ENCODE assay signal across 8 mouse cellular contexts in genomic region chrX:12287656-12288561, GRCm38 (mm10).
DNase-seq lines count a peak whose midpoint lies in the region; ATAC-seq and TF ChIP-seq lines count a peak whose summit lies in the region.

No protein-coding gene starts in this region.

- no peak overlapping the region for H3K9ac ChIP-seq in hindbrain, embryonic 14.5 days
- no peak overlapping the region for H3K9ac ChIP-seq in ES-Bruce4 (ENCODE audit: low read depth, poor library complexity, severe bottlenecking)

- peaks cover 88% of the 10 kb centered on the region for H3K27me3 ChIP-seq in hindbrain, embryonic 10.5 days (ENCODE audit: insufficient read depth, poor library complexity, severe bottlenecking)
- peaks cover 8% of the 10 kb centered on the region for H3K27me3 ChIP-seq in hindbrain, embryonic 14.5 days (ENCODE audit: control insufficient read depth, insufficient read depth, low read length)
- no peaks in the 10 kb centered on the region for H3K27me3 ChIP-seq in ES-Bruce4 (ENCODE audit: control insufficient read depth, insufficient read depth, low read length, poor library complexity, severe bottlenecking)

- no peak for ATAC-seq in hindbrain, embryonic 14.5 days (ENCODE audit: low FRiP score)

- 11% methylated on average over 17 of the region's 17 CpGs for WGBS in hindbrain, embryonic 10.5 days
- WGBS in hindbrain, embryonic 14.5 days: 12% methylated on average over 17 of the region's 17 CpGs

- no peaks in the 10 kb centered on the region for H3K36me3 ChIP-seq in hindbrain, embryonic 10.5 days
- H3K36me3 ChIP-seq in hindbrain, embryonic 14.5 days (replicated peaks; ENCODE audit: control insufficient read depth, insufficient read depth): no peaks in the 10 kb centered on the region
- H3K36me3 ChIP-seq in ES-Bruce4 (ENCODE audit: control insufficient read depth, insufficient read depth, low read length, poor library complexity, severe bottlenecking): no peaks in the 10 kb centered on the region

- peak; percentile 36 for DNase-seq in hindbrain, embryonic 10.5 days (ENCODE audit: low spot score)
- no peak for DNase-seq in hindbrain, embryonic 14.5 days (ENCODE audit: low spot score)
- DNase-seq in brain, embryonic 14.5 days (ENCODE audit: low read depth): peak; percentile 70
- DNase-seq in heart, postnatal 4 days: peak; percentile 24
- DNase-seq in urinary bladder, adult 18-20 months (ENCODE audit: low spot score in 2 of 2): no peak
- DNase-seq in c-Kit-positive CD71-positive TER-119-positive erythroid progenitor cells, embryonic 14.5 days (ENCODE audit: low spot score): no peak
- no peak for DNase-seq in spleen, postnatal 36 days (ENCODE audit: low spot score in 2 of 2)

- TF ChIP-seq CTCF in ES-Bruce4 (IDR thresholded peaks at IDR 0.05; ENCODE audit: low read depth, low read length): no peak
- no peak for TF ChIP-seq CTCF in brain, embryonic 14.5 days (IDR thresholded peaks at IDR 0.05; ENCODE audit: borderline replicate concordance, extremely low read depth, insufficient read depth, insufficient read length)

- no peak overlapping the region for H3K4me2 ChIP-seq in hindbrain, embryonic 14.5 days (replicated peaks)

- peaks cover 33% of the 10 kb centered on the region for H3K4me1 ChIP-seq in hindbrain, embryonic 10.5 days (replicated peaks)
- H3K4me1 ChIP-seq in hindbrain, embryonic 14.5 days (replicated peaks; ENCODE audit: control insufficient read depth, insufficient read depth, low read length): no peaks in the 10 kb centered on the region
- peaks cover 8% of the 10 kb centered on the region for H3K4me1 ChIP-seq in ES-Bruce4 (ENCODE audit: control insufficient read depth, insufficient read depth, low read length)

- H3K9me3 ChIP-seq in hindbrain, embryonic 10.5 days: no peaks in the 10 kb centered on the region
- no peaks in the 10 kb centered on the region for H3K9me3 ChIP-seq in hindbrain, embryonic 14.5 days (ENCODE audit: control insufficient read depth, low read length)
- no peaks in the 10 kb centered on the region for H3K9me3 ChIP-seq in ES-Bruce4 (replicated peaks; ENCODE audit: control insufficient read depth, insufficient read depth, low read length, poor library complexity, severe bottlenecking)

- H3K4me3 ChIP-seq in hindbrain, embryonic 10.5 days: no peak overlapping the region
- H3K4me3 ChIP-seq in hindbrain, embryonic 14.5 days (replicated peaks; ENCODE audit: low read length): no peak overlapping the region
- peak overlapping the region; percentile 10; the same call in 1 of the 2 replicates for H3K4me3 ChIP-seq in ES-Bruce4 (ENCODE audit: low read depth, low read length)

- TF ChIP-seq POLR2A in ES-Bruce4 (IDR thresholded peaks at IDR 0.05; ENCODE audit: insufficient read depth, low read length): no peak
- TF ChIP-seq POLR2A in brain, embryonic 14.5 days (IDR thresholded peaks at IDR 0.05; ENCODE audit: borderline replicate concordance, extremely low read depth, insufficient read depth, insufficient read length, poor library complexity, severe bottlenecking): no peak

- H3K27ac ChIP-seq in hindbrain, embryonic 10.5 days: peak overlapping the region; percentile 59; the same call in 1 of the 2 replicates
- H3K27ac ChIP-seq in hindbrain, embryonic 14.5 days: no peak overlapping the region
- H3K27ac ChIP-seq in ES-Bruce4 (ENCODE audit: insufficient read depth, low read length): peak overlapping the region; percentile 54; the same call in 1 of the 2 replicates

- no peak for TF ChIP-seq EP300 in ES-Bruce4 (IDR thresholded peaks at IDR 0.05; ENCODE audit: insufficient read depth, low read depth, low read length)

Comparison
In these comparisons a context has a peak if more than half of its experiments do, and no peak if none do; other contexts are left out.
1. DNase-seq: peak in hindbrain, embryonic 10.5 days (single experiment), brain, embryonic 14.5 days (single experiment) and heart, postnatal 4 days (single experiment); none in hindbrain, embryonic 14.5 days (single experiment), urinary bladder, adult 18-20 months (0 of 2), c-Kit-positive CD71-positive TER-119-positive erythroid progenitor cells, embryonic 14.5 days (single experiment) and spleen, postnatal 36 days (0 of 2).